Mouse (Mus musculus): ENCODE measurements at regions not wholly inside any gene's neighbourhood (a gene's known extent, or its start where the extent isn't known, plus 50 kb on each side); places are given as distances from the start of the nearest gene placed in this dataset.

- no peak overlapping the region for H3K4me3 ChIP-seq (ENCODE audit: insufficient read depth, low read depth, low read length)
- TF ChIP-seq CTCF (IDR thresholded peaks at IDR 0.05; ENCODE audit: low read depth, low read length) (no peak), POLR2A (IDR thresholded peaks at IDR 0.05; ENCODE audit: extremely low read depth, insufficient read depth, low read length) (no peak)
- no peaks in the 10 kb centered on the region for H3K36me3 ChIP-seq (ENCODE audit: control insufficient read depth, insufficient read depth, low read length)
- no peaks in the 10 kb centered on the region for H3K27me3 ChIP-seq (ENCODE audit: control insufficient read depth, insufficient read depth, low read length)
- no peaks in the 10 kb centered on the region for H3K79me2 ChIP-seq (ENCODE audit: control insufficient read depth, insufficient read depth, low read length)
- no peaks in the 10 kb centered on the region for H3K4me1 ChIP-seq (ENCODE audit: control insufficient read depth, insufficient read depth, low read length)
- H3K27ac ChIP-seq (replicated peaks; ENCODE audit: insufficient read depth, low read depth, low read length), result no peak overlapping the region
- no peak overlapping the region for H3K9ac ChIP-seq (ENCODE audit: low read depth, low read length)
- no peak for DNase-seq (ENCODE audit: extremely low read depth, low read depth, low spot score)
- 87% methylated on average over 1 of the region's 1 CpGs for WGBS
Observed at GRCm38 (mm10) chr4:31274131-31274530, 689.8 kb upstream of the Map3k7 start.

- H3K9ac ChIP-seq (ENCODE audit: low read depth, low read length), result no peak overlapping the region
- H3K36me3 ChIP-seq (ENCODE audit: control insufficient read depth, insufficient read depth, low read length), result no peaks in the 10 kb centered on the region
- H3K4me1 ChIP-seq (ENCODE audit: control insufficient read depth, insufficient read depth, low read length), result no peaks in the 10 kb centered on the region
- no peak overlapping the region for H3K27ac ChIP-seq (replicated peaks; ENCODE audit: insufficient read depth, low read depth, low read length)
- WGBS, result 83% methylated on average over 5 of the region's 5 CpGs
- TF ChIP-seq POLR2A (IDR thresholded peaks at IDR 0.05; ENCODE audit: extremely low read depth, insufficient read depth, low read length) (no peak), CTCF (IDR thresholded peaks at IDR 0.05; ENCODE audit: low read depth, low read length) (no peak)
- no peak overlapping the region for H3K4me3 ChIP-seq (ENCODE audit: insufficient read depth, low read depth, low read length)
- no peaks in the 10 kb centered on the region for H3K79me2 ChIP-seq (ENCODE audit: control insufficient read depth, insufficient read depth, low read length)
- DNase-seq (ENCODE audit: extremely low read depth, low read depth, low spot score), result no peak
- H3K27me3 ChIP-seq (ENCODE audit: control insufficient read depth, insufficient read depth, low read length), result no peaks in the 10 kb centered on the region
Observed at GRCm38 (mm10) chr4:31290301-31290975, 673.5 kb upstream of the Map3k7 start.

- H3K4me3 ChIP-seq (ENCODE audit: insufficient read depth, low read depth, low read length), result no peak overlapping the region
- WGBS, result 60% methylated on average over 2 of the region's 2 CpGs
- H3K79me2 ChIP-seq (ENCODE audit: control insufficient read depth, insufficient read depth, low read length), result no peaks in the 10 kb centered on the region
- H3K27ac ChIP-seq (replicated peaks; ENCODE audit: insufficient read depth, low read depth, low read length), result no peak overlapping the region
- no peak for TF ChIP-seq POLR2A (IDR thresholded peaks at IDR 0.05; ENCODE audit: extremely low read depth, insufficient read depth, low read length)
- no peak for TF ChIP-seq CTCF (IDR thresholded peaks at IDR 0.05; ENCODE audit: low read depth, low read length)
- H3K4me1 ChIP-seq (ENCODE audit: control insufficient read depth, insufficient read depth, low read length), result no peaks in the 10 kb centered on the region
- no peaks in the 10 kb centered on the region for H3K27me3 ChIP-seq (ENCODE audit: control insufficient read depth, insufficient read depth, low read length)
- DNase-seq (ENCODE audit: extremely low read depth, low read depth, low spot score), result no peak
- no peak overlapping the region for H3K9ac ChIP-seq (ENCODE audit: low read depth, low read length)
- no peaks in the 10 kb centered on the region for H3K36me3 ChIP-seq (ENCODE audit: control insufficient read depth, insufficient read depth, low read length)
Observed at GRCm38 (mm10) chr4:31293752-31294151, 670.1 kb upstream of the Map3k7 start.

- H3K4me1 ChIP-seq (ENCODE audit: control insufficient read depth, insufficient read depth, low read length), result no peaks in the 10 kb centered on the region
- H3K4me3 ChIP-seq (ENCODE audit: insufficient read depth, low read depth, low read length), result no peak overlapping the region
- no peaks in the 10 kb centered on the region for H3K36me3 ChIP-seq (ENCODE audit: control insufficient read depth, insufficient read depth, low read length)
- no peak for DNase-seq (ENCODE audit: extremely low read depth, low read depth, low spot score)
- WGBS, result 79% methylated on average over 3 of the region's 3 CpGs
- TF ChIP-seq CTCF (IDR thresholded peaks at IDR 0.05; ENCODE audit: low read depth, low read length) (no peak), POLR2A (IDR thresholded peaks at IDR 0.05; ENCODE audit: extremely low read depth, insufficient read depth, low read length) (no peak)
- H3K79me2 ChIP-seq (ENCODE audit: control insufficient read depth, insufficient read depth, low read length), result no peaks in the 10 kb centered on the region
- H3K27me3 ChIP-seq (ENCODE audit: control insufficient read depth, insufficient read depth, low read length), result no peaks in the 10 kb centered on the region
- H3K27ac ChIP-seq (replicated peaks; ENCODE audit: insufficient read depth, low read depth, low read length), result no peak overlapping the region
- H3K9ac ChIP-seq (ENCODE audit: low read depth, low read length), result no peak overlapping the region
Observed at GRCm38 (mm10) chr4:31297848-31298247, 666.0 kb upstream of the Map3k7 start.

- Histone ChIP-seq H3K79me2 (ENCODE audit: control insufficient read depth, insufficient read depth, low read length) (no peaks in the 10 kb centered on the region), H3K4me1 (ENCODE audit: control insufficient read depth, insufficient read depth, low read length) (no peaks in the 10 kb centered on the region), H3K9ac (ENCODE audit: low read depth, low read length) (no peak overlapping the region), H3K4me3 (ENCODE audit: insufficient read depth, low read depth, low read length) (no peak overlapping the region), H3K27me3 (ENCODE audit: control insufficient read depth, insufficient read depth, low read length) (no peaks in the 10 kb centered on the region), H3K36me3 (ENCODE audit: control insufficient read depth, insufficient read depth, low read length) (no peaks in the 10 kb centered on the region), H3K27ac (replicated peaks; ENCODE audit: insufficient read depth, low read depth, low read length) (no peak overlapping the region)
- DNase-seq (ENCODE audit: extremely low read depth, low read depth, low spot score), result no peak
- TF ChIP-seq CTCF (IDR thresholded peaks at IDR 0.05; ENCODE audit: low read depth, low read length) (no peak), POLR2A (IDR thresholded peaks at IDR 0.05; ENCODE audit: extremely low read depth, insufficient read depth, low read length) (no peak)
- WGBS, result 71% methylated on average over 6 of the region's 6 CpGs
Observed at GRCm38 (mm10) chr4:31319269-31319668, 644.6 kb upstream of the Map3k7 start.

- WGBS, result 52% methylated on average over 8 of the region's 8 CpGs
- H3K27me3 ChIP-seq (ENCODE audit: control insufficient read depth, insufficient read depth, low read length), result no peaks in the 10 kb centered on the region
Observed at GRCm38 (mm10) chr4:31320734-31321507, 643.0 kb upstream of the Map3k7 start.

More at GRCm38 (mm10) chr4:31320734-31321507, 643.0 kb upstream of the Map3k7 start:
- DNase-seq (ENCODE audit: extremely low read depth, low read depth, low spot score), result peak; percentile 1
- Histone ChIP-seq H3K4me1 (ENCODE audit: control insufficient read depth, insufficient read depth, low read length) (no peaks in the 10 kb centered on the region), H3K79me2 (ENCODE audit: control insufficient read depth, insufficient read depth, low read length) (no peaks in the 10 kb centered on the region), H3K27ac (replicated peaks; ENCODE audit: insufficient read depth, low read depth, low read length) (no peak overlapping the region), H3K9ac (ENCODE audit: low read depth, low read length) (no peak overlapping the region), H3K36me3 (ENCODE audit: control insufficient read depth, insufficient read depth, low read length) (no peaks in the 10 kb centered on the region), H3K4me3 (ENCODE audit: insufficient read depth, low read depth, low read length) (no peak overlapping the region)
- TF ChIP-seq CTCF (IDR thresholded peaks at IDR 0.05; ENCODE audit: low read depth, low read length) (no peak), POLR2A (IDR thresholded peaks at IDR 0.05; ENCODE audit: extremely low read depth, insufficient read depth, low read length) (no peak)
